In genomic region chr2:13352775-13353174, GRCm38 (mm10) we compare ENCODE assay signal across 23 mouse cellular contexts.
DNase-seq lines count a peak whose midpoint lies in the region; ATAC-seq and TF ChIP-seq lines count a peak whose summit lies in the region.
"Had no signal": no experiment of that assay in that cellular context is flagged by ENCODE, and none has a peak within 500 bp of the region (broad histone marks: within the 10 kb centered on the region; RNA-seq: fewer than 3 reads in every experiment).

No protein-coding gene starts in this region.

- H3K36me3 ChIP-seq in embryonic facial prominence, embryonic 11.5 days (replicated peaks; ENCODE audit: control insufficient read depth, insufficient read depth, low read depth, low read length): no peaks in the 10 kb centered on the region
- H3K36me3 ChIP-seq in embryonic facial prominence, embryonic 10.5 days (replicated peaks): no peaks in the 10 kb centered on the region
- no peaks in the 10 kb centered on the region for H3K36me3 ChIP-seq in embryonic facial prominence, embryonic 14.5 days (ENCODE audit: control insufficient read depth, insufficient read depth, low read length)
- no peaks in the 10 kb centered on the region for H3K36me3 ChIP-seq in limb, embryonic 14.5 days (ENCODE audit: control insufficient read depth, insufficient read depth, low read length)
- no peaks in the 10 kb centered on the region for H3K36me3 ChIP-seq in midbrain, embryonic 14.5 days (ENCODE audit: control insufficient read depth, insufficient read depth, low read length)
- no peaks in the 10 kb centered on the region for H3K36me3 ChIP-seq in heart, adult 2 months (ENCODE audit: control insufficient read depth, insufficient read depth, low read length)
- no peaks in the 10 kb centered on the region for H3K36me3 ChIP-seq in midbrain, embryonic 16.5 days (ENCODE audit: control insufficient read depth, insufficient read depth, low read length)
- H3K36me3 ChIP-seq: forebrain, embryonic 10.5 days had no signal

- no peak for TF ChIP-seq CTCF in heart, adult 2 months (IDR thresholded peaks at IDR 0.05)

- ATAC-seq in embryonic facial prominence, embryonic 11.5 days (replicated peaks; ENCODE audit: insufficient number of reproducible peaks, low FRiP score, low TSS enrichment, low read depth): no peak
- no peak; the same call in 1 of the 2 replicates for ATAC-seq in embryonic facial prominence, embryonic 14.5 days (ENCODE audit: low read depth)
- no peak for ATAC-seq in limb, embryonic 14.5 days (ENCODE audit: low FRiP score, low read depth)
- no peak for ATAC-seq in midbrain, embryonic 14.5 days (ENCODE audit: low FRiP score, low TSS enrichment)
- no peak for ATAC-seq in midbrain, embryonic 16.5 days
- ATAC-seq: activated CD4-positive, CD25-positive, alpha-beta regulatory T cell, adult 4 months; forebrain, embryonic 13.5 days; forebrain, embryonic 16.5 days; hindbrain, postnatal 0 days; inflammation-experienced regulatory T-cells, adult 6 months had no signal

- H3K4me3 ChIP-seq in embryonic facial prominence, embryonic 11.5 days (ENCODE audit: low read depth, low read length): no peak overlapping the region
- no peak overlapping the region for H3K4me3 ChIP-seq in embryonic facial prominence, embryonic 10.5 days
- H3K4me3 ChIP-seq in embryonic facial prominence, embryonic 14.5 days (ENCODE audit: low read depth, low read length): no peak overlapping the region
- H3K4me3 ChIP-seq in limb, embryonic 14.5 days (replicated peaks; ENCODE audit: low read length): no peak overlapping the region
- no peak overlapping the region for H3K4me3 ChIP-seq in midbrain, embryonic 14.5 days (replicated peaks; ENCODE audit: low read depth, low read length)
- no peak overlapping the region for H3K4me3 ChIP-seq in heart, adult 2 months
- H3K4me3 ChIP-seq in midbrain, embryonic 16.5 days (ENCODE audit: low read depth, low read length): no peak overlapping the region
- H3K4me3 ChIP-seq: forebrain, embryonic 10.5 days; forebrain, embryonic 13.5 days had no signal

- intact Hi-C loops in heart, adult 2 months (cut with DNase I): no loop called here

- no peak overlapping the region for H3K4me2 ChIP-seq in embryonic facial prominence, embryonic 11.5 days (ENCODE audit: low read depth, low read length)
- H3K4me2 ChIP-seq in embryonic facial prominence, embryonic 14.5 days (ENCODE audit: low read depth, low read length): no peak overlapping the region
- H3K4me2 ChIP-seq in limb, embryonic 14.5 days (replicated peaks; ENCODE audit: low read depth, low read length, severe bottlenecking): no peak overlapping the region
- H3K4me2 ChIP-seq in midbrain, embryonic 14.5 days (ENCODE audit: low read length): no peak overlapping the region
- no peak overlapping the region for H3K4me2 ChIP-seq in midbrain, embryonic 16.5 days (ENCODE audit: low read length)
- H3K4me2 ChIP-seq: forebrain, embryonic 13.5 days; heart, embryonic 11.5 days; hindbrain, embryonic 14.5 days had no signal

- H3K9me3 ChIP-seq in embryonic facial prominence, embryonic 11.5 days (replicated peaks; ENCODE audit: control insufficient read depth, low read length): no peaks in the 10 kb centered on the region
- H3K9me3 ChIP-seq in embryonic facial prominence, embryonic 10.5 days: no peaks in the 10 kb centered on the region
- no peaks in the 10 kb centered on the region for H3K9me3 ChIP-seq in embryonic facial prominence, embryonic 14.5 days (ENCODE audit: control insufficient read depth, low read length)
- H3K9me3 ChIP-seq in limb, embryonic 14.5 days (ENCODE audit: control insufficient read depth, low read length): no peaks in the 10 kb centered on the region
- no peaks in the 10 kb centered on the region for H3K9me3 ChIP-seq in midbrain, embryonic 14.5 days (ENCODE audit: control insufficient read depth, low read length)
- no peaks in the 10 kb centered on the region for H3K9me3 ChIP-seq in midbrain, embryonic 16.5 days (replicated peaks; ENCODE audit: control insufficient read depth, low read length, poor library complexity, severe bottlenecking)
- H3K9me3 ChIP-seq: forebrain, embryonic 10.5 days; forebrain, embryonic 13.5 days had no signal

- no peaks in the 10 kb centered on the region for H3K4me1 ChIP-seq in embryonic facial prominence, embryonic 11.5 days (ENCODE audit: control insufficient read depth, insufficient read depth, low read length)
- no peaks in the 10 kb centered on the region for H3K4me1 ChIP-seq in embryonic facial prominence, embryonic 10.5 days
- no peaks in the 10 kb centered on the region for H3K4me1 ChIP-seq in embryonic facial prominence, embryonic 14.5 days (ENCODE audit: control insufficient read depth, insufficient read depth, low read length)
- H3K4me1 ChIP-seq in limb, embryonic 14.5 days (ENCODE audit: control insufficient read depth, insufficient read depth, low read length): no peaks in the 10 kb centered on the region
- H3K4me1 ChIP-seq in midbrain, embryonic 14.5 days (ENCODE audit: control insufficient read depth, insufficient read depth, low read length): peaks cover 2% of the 10 kb centered on the region; the same call in 1 of the 2 replicates
- H3K4me1 ChIP-seq in heart, adult 2 months (ENCODE audit: control insufficient read depth, insufficient read depth, low read length): no peaks in the 10 kb centered on the region
- H3K4me1 ChIP-seq in midbrain, embryonic 16.5 days (ENCODE audit: control insufficient read depth, insufficient read depth, low read length): peaks cover 3% of the 10 kb centered on the region

- no peaks in the 10 kb centered on the region for H3K27me3 ChIP-seq in embryonic facial prominence, embryonic 11.5 days (ENCODE audit: control insufficient read depth, insufficient read depth, low read length)
- H3K27me3 ChIP-seq in embryonic facial prominence, embryonic 10.5 days (replicated peaks; ENCODE audit: low read depth, poor library complexity, severe bottlenecking): no peaks in the 10 kb centered on the region
- no peaks in the 10 kb centered on the region for H3K27me3 ChIP-seq in embryonic facial prominence, embryonic 14.5 days (replicated peaks; ENCODE audit: control insufficient read depth, insufficient read depth, low read length)
- no peaks in the 10 kb centered on the region for H3K27me3 ChIP-seq in limb, embryonic 14.5 days (ENCODE audit: control insufficient read depth, insufficient read depth, low read length)
- no peaks in the 10 kb centered on the region for H3K27me3 ChIP-seq in midbrain, embryonic 14.5 days (ENCODE audit: control insufficient read depth, insufficient read depth, low read length)
- no peaks in the 10 kb centered on the region for H3K27me3 ChIP-seq in heart, adult 2 months (ENCODE audit: control insufficient read depth, insufficient read depth, low read length)
- no peaks in the 10 kb centered on the region for H3K27me3 ChIP-seq in midbrain, embryonic 16.5 days (ENCODE audit: control insufficient read depth, insufficient read depth, low read depth, low read length)
- H3K27me3 ChIP-seq: forebrain, embryonic 13.5 days had no signal

- H3K27ac ChIP-seq in embryonic facial prominence, embryonic 11.5 days (replicated peaks; ENCODE audit: low read depth, low read length): no peak overlapping the region
- no peak overlapping the region for H3K27ac ChIP-seq in embryonic facial prominence, embryonic 10.5 days (replicated peaks)
- H3K27ac ChIP-seq in embryonic facial prominence, embryonic 14.5 days (replicated peaks; ENCODE audit: low read depth, low read length): peak overlapping the region; percentile 72
- peak overlapping the region; percentile 59 for H3K27ac ChIP-seq in limb, embryonic 14.5 days (replicated peaks; ENCODE audit: low read depth, low read length)
- H3K27ac ChIP-seq in midbrain, embryonic 14.5 days (replicated peaks; ENCODE audit: low read depth, low read length): no peak overlapping the region
- no peak overlapping the region for H3K27ac ChIP-seq in heart, adult 2 months
- H3K27ac ChIP-seq in midbrain, embryonic 16.5 days (ENCODE audit: low read length): no peak overlapping the region
- H3K27ac ChIP-seq: forebrain, embryonic 10.5 days; forebrain, embryonic 13.5 days; hindbrain, embryonic 14.5 days; hindbrain, postnatal 0 days had no signal

- TF ChIP-seq POLR2A in limb, embryonic 14.5 days (IDR thresholded peaks at IDR 0.05; ENCODE audit: borderline replicate concordance, extremely low read depth, insufficient read depth, insufficient read length): no peak
- TF ChIP-seq POLR2A in heart, adult 2 months (IDR thresholded peaks at IDR 0.05; ENCODE audit: insufficient read depth, low read depth, low read length): no peak

- H3K79me2 ChIP-seq in heart, adult 2 months (replicated peaks; ENCODE audit: control insufficient read depth, insufficient read depth, low read length): no peaks in the 10 kb centered on the region

- no peak overlapping the region for H3K9ac ChIP-seq in embryonic facial prominence, embryonic 11.5 days (replicated peaks; ENCODE audit: low read length)
- no peak overlapping the region for H3K9ac ChIP-seq in embryonic facial prominence, embryonic 14.5 days (ENCODE audit: low read depth, low read length)
- H3K9ac ChIP-seq in limb, embryonic 14.5 days (ENCODE audit: low read depth, low read length, severe bottlenecking): no peak overlapping the region
- no peak overlapping the region for H3K9ac ChIP-seq in midbrain, embryonic 14.5 days (replicated peaks; ENCODE audit: low read length)
- no peak overlapping the region for H3K9ac ChIP-seq in heart, adult 2 months (ENCODE audit: low read depth, low read length)
- H3K9ac ChIP-seq in midbrain, embryonic 16.5 days (ENCODE audit: low read depth, low read length): no peak overlapping the region
- H3K9ac ChIP-seq: forebrain, embryonic 13.5 days; hindbrain, embryonic 14.5 days had no signal

- no peak for TF ChIP-seq EP300 in heart, adult 2 months (IDR thresholded peaks at IDR 0.05; ENCODE audit: insufficient read depth, low read depth, low read length)

- 84% methylated on average over 3 of the region's 3 CpGs for WGBS in embryonic facial prominence, embryonic 11.5 days
- 92% methylated on average over 3 of the region's 3 CpGs for WGBS in embryonic facial prominence, embryonic 10.5 days
- WGBS in embryonic facial prominence, embryonic 14.5 days: 81% methylated on average over 3 of the region's 3 CpGs
- WGBS in limb, embryonic 14.5 days: 70% methylated on average over 3 of the region's 3 CpGs
- WGBS in midbrain, embryonic 14.5 days: 96% methylated on average over 3 of the region's 3 CpGs
- 89% methylated on average over 3 of the region's 3 CpGs for WGBS in heart, adult 2 months
- 97% methylated on average over 3 of the region's 3 CpGs for WGBS in midbrain, embryonic 16.5 days

- peak; percentile 5 for DNase-seq in embryonic facial prominence, embryonic 11.5 days (ENCODE audit: low spot score)
- no peak for DNase-seq in embryonic facial prominence, embryonic 10.5 days (ENCODE audit: low spot score)
- no peak for DNase-seq in embryonic facial prominence, embryonic 14.5 days (ENCODE audit: low spot score)
- no peak for DNase-seq in limb, embryonic 14.5 days (ENCODE audit: low spot score)
- DNase-seq in midbrain, embryonic 14.5 days: no peak
- DNase-seq in heart, adult 2 months: no peak
- DNase-seq: adrenal gland, adult 8-10 months; adrenal gland, postnatal 25 days; cerebellum, adult 11-12 months; cerebellum, adult 9-10 months; cerebellum, postnatal 14 days; gastrocnemius, postnatal 10 days; gastrocnemius, postnatal 36 days; heart, postnatal 4 days had no signal

Comparison
In these comparisons a context has a peak if more than half of its experiments do, and no peak if none do; other contexts are left out.
1. H3K27ac ChIP-seq: peak in embryonic facial prominence, embryonic 14.5 days (single experiment) and limb, embryonic 14.5 days (single experiment); none in embryonic facial prominence, embryonic 11.5 days (single experiment), embryonic facial prominence, embryonic 10.5 days (single experiment), midbrain, embryonic 14.5 days (single experiment), heart, adult 2 months (single experiment) and midbrain, embryonic 16.5 days (single experiment).